Mouse (Mus musculus) stomach, postnatal 0 days (tissue): ENCODE results near the gene Prkcb.

Source experiments
- CTCF ChIP-seq: IDR thresholded peaks from 2 replicates; pipeline ENCODE4 v1.5.1; 2016; ENCODE audit warnings: antibody characterized with exemption, low read depth, mild to moderate bottlenecking, moderate library complexity
- EP300 ChIP-seq: optimal IDR thresholded peaks from 2 replicates; pipeline ENCODE3; 2016; ENCODE audit warnings: antibody characterized with exemption

DNA sequence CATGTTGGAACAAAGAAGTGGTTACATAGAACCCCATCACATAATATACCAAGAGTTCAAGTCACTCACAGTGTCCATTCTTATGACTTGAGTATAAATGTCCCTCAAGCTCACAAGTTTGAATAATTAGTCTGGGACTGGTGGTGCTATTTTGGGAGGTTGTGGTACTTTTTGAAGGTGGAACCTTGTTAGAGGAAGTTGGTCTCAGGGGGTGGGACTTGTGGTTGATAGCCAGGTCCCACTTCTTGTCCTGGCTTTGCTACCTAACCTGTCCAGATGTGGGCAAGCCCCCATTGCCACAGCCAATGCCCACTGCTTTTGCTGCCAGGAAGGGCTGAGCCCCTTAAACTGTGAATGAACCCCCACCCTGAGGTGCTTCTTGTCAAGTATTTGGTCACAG is 28.9 kb downstream of the Prkcb start:
- no peak for TF ChIP-seq CTCF
- no peak for TF ChIP-seq EP300
